Mouse (Mus musculus): ENCODE measurements at regions not wholly inside any gene's neighbourhood (a gene's known extent, or its start where the extent isn't known, plus 50 kb on each side); places are given as distances from the start of the nearest gene placed in this dataset.

DNA sequence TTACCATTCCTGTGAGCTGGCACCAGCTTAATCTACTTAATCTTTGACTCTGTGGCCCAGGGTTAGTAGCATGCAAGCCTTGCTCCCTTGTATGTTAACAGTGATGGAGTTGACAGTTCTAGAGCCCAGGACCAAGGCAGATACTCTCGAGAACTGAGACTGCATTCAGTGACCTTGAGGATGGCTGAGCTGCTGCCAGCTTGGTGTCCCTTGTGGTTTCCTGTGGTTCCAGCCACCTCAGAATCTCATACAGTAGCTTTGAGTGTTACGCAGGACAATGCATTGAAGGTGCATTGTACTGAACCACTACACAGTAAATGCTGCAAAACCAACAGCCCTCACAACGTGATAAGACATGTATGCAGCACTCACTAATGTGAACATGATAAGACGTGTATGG is 90.6 kb downstream of the Zfp706 start:
- no peak overlapping the region for H3K9ac ChIP-seq
- H3K4me1 ChIP-seq (replicated peaks): peaks cover 4% of the 10 kb centered on the region
- H3K27me3 ChIP-seq: no peaks in the 10 kb centered on the region
- no peak overlapping the region for H3K4me3 ChIP-seq (replicated peaks)
- H3K27ac ChIP-seq (replicated peaks): no peak overlapping the region
- no peaks in the 10 kb centered on the region for H3K36me3 ChIP-seq (replicated peaks)
- H3K9me3 ChIP-seq (replicated peaks): no peaks in the 10 kb centered on the region
- no peak for ATAC-seq (ENCODE audit: insufficient read depth)
- 31% methylated on average over 4 of the region's 4 CpGs for WGBS (ENCODE audit: insufficient replicate concordance)
- no peak overlapping the region for H3K4me2 ChIP-seq

DNA sequence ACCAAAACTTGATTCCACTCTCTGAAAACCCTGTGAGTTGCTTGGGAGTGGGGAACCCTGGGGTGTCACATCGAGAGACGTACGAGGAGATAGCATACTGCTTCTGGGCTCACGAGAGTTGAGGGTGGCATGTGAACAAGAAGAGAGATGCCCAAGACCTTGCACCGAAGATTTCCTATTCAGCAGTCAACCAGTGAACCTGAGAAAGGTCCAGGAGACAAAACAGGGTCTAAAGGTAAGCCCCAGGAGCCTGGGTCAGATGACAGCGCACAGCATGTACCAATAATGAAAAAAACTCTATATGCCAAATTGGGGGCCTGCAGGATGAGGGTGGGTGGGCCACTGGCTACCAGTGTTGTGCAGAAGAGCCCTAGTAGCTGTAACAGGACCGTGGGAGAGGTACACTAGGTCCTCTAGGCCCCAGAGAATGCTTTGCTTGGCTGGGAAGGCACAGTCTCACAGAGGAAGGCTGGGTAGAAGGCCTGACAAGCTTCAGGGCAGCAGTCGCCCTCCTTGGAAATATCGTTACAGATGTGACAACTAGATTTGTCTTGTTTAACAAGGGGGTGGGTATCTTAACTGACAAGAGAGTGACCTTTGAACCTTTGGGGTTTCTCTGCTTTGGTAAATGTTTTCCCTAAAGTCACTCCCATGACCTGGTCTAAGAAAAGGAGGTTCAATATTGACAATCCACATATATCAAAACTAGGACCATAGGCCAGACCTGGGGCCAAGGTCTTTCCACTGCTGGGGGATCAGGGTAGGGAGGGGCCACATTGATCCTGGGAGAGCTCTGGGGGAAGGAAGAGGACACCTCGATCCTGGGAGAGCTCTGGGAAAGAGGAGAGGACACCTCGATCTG is 93.1 kb downstream of the Zfp706 start:
- H3K27ac ChIP-seq (replicated peaks): peak overlapping the region; percentile 41; the same call in 1 of the 2 replicates
- no peaks in the 10 kb centered on the region for H3K9me3 ChIP-seq (replicated peaks)
- peak; percentile 75 for ATAC-seq (ENCODE audit: insufficient read depth)
- H3K4me3 ChIP-seq (replicated peaks): no peak overlapping the region
- WGBS (ENCODE audit: insufficient replicate concordance): 63% methylated on average over 11 of the region's 11 CpGs
- no peak overlapping the region for H3K9ac ChIP-seq
- no peaks in the 10 kb centered on the region for H3K36me3 ChIP-seq (replicated peaks)
- H3K27me3 ChIP-seq: no peaks in the 10 kb centered on the region
- H3K4me2 ChIP-seq: no peak overlapping the region
- peaks cover 13% of the 10 kb centered on the region for H3K4me1 ChIP-seq (replicated peaks)

GRCm38 (mm10) chr15:36913308-36913707 is 94.3 kb downstream of the Zfp706 start:
- Histone ChIP-seq H3K27me3 (no peaks in the 10 kb centered on the region), H3K36me3 (replicated peaks) (no peaks in the 10 kb centered on the region), H3K27ac (replicated peaks) (no peak overlapping the region), H3K9me3 (replicated peaks) (no peaks in the 10 kb centered on the region), H3K9ac (no peak overlapping the region), H3K4me1 (replicated peaks) (peaks cover 12% of the 10 kb centered on the region), H3K4me2 (no peak overlapping the region), H3K4me3 (replicated peaks) (no peak overlapping the region)
- no peak for ATAC-seq (ENCODE audit: insufficient read depth)
- WGBS (ENCODE audit: insufficient replicate concordance): 70% methylated on average over 7 of the region's 7 CpGs

GRCm38 (mm10) chr15:36910272-36910671 is 97.3 kb downstream of the Zfp706 start:
- Histone ChIP-seq H3K4me1 (replicated peaks) (peaks cover 18% of the 10 kb centered on the region), H3K27me3 (no peaks in the 10 kb centered on the region), H3K4me2 (no peak overlapping the region), H3K4me3 (replicated peaks) (no peak overlapping the region), H3K9me3 (replicated peaks) (no peaks in the 10 kb centered on the region), H3K9ac (no peak overlapping the region), H3K36me3 (replicated peaks) (no peaks in the 10 kb centered on the region), H3K27ac (replicated peaks) (no peak overlapping the region)
- ATAC-seq (ENCODE audit: insufficient read depth): no peak
- 44% methylated on average over 2 of the region's 2 CpGs for WGBS (ENCODE audit: insufficient replicate concordance)

DNA sequence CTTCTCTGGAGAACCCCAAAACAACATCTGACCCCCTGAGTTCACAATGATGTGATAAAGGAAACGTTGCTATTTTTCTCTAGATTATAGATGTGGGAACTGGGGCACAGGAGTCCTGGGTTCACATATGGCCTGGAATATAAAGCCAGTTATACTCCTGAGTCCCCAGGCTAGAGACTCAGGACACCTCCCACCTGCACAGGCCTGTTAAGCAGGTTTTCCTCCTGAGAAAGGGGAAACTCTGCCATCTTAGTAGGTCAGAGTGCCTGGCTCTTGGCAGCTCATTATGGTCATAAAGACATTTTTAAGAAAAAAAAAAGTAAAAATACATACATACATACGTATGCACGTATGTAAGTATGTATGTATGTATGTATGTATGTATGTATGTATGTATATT is 98.1 kb downstream of the Zfp706 start:
- Histone ChIP-seq H3K27ac (replicated peaks) (no peak overlapping the region), H3K9me3 (replicated peaks) (no peaks in the 10 kb centered on the region), H3K4me2 (no peak overlapping the region), H3K27me3 (no peaks in the 10 kb centered on the region), H3K4me3 (replicated peaks) (no peak overlapping the region), H3K9ac (no peak overlapping the region), H3K4me1 (replicated peaks) (peaks cover 18% of the 10 kb centered on the region; the same call in 1 of the 2 replicates), H3K36me3 (replicated peaks) (no peaks in the 10 kb centered on the region)
- 58% methylated on average over 3 of the region's 3 CpGs for WGBS (ENCODE audit: insufficient replicate concordance)
- no peak for ATAC-seq (ENCODE audit: insufficient read depth)

DNA sequence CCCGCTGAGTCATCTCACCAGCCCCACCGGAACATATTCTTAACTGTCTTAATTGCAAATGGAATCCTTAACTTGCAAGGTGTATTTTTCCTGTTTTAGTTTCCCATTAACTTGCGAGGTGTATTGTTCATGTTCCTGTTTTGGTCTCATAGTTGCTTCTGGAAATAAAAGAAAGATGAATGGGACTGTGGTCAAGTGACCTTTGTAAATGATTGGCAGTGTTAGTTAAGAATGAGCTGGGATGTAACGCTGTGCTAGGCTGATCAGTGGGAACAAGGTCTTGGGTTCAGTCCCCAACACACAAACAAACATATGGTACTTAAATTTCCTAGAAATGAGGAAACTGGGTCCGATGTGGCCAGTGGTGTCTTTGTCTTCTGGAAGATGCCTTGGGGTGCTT is 100.8 kb downstream of the Zfp706 start:
- Histone ChIP-seq H3K36me3 (replicated peaks) (no peaks in the 10 kb centered on the region), H3K4me3 (replicated peaks) (no peak overlapping the region), H3K4me1 (replicated peaks) (peaks cover 32% of the 10 kb centered on the region), H3K27ac (replicated peaks) (no peak overlapping the region), H3K4me2 (no peak overlapping the region), H3K9ac (no peak overlapping the region), H3K9me3 (replicated peaks) (no peaks in the 10 kb centered on the region), H3K27me3 (no peaks in the 10 kb centered on the region)
- ATAC-seq (ENCODE audit: insufficient read depth): no peak
- 44% methylated on average over 5 of the region's 5 CpGs for WGBS (ENCODE audit: insufficient replicate concordance)

- Histone ChIP-seq H3K4me1 (replicated peaks) (peaks cover 35% of the 10 kb centered on the region), H3K27me3 (no peaks in the 10 kb centered on the region), H3K9ac (no peak overlapping the region), H3K4me3 (replicated peaks) (no peak overlapping the region), H3K4me2 (no peak overlapping the region), H3K36me3 (replicated peaks) (no peaks in the 10 kb centered on the region), H3K9me3 (replicated peaks) (no peaks in the 10 kb centered on the region), H3K27ac (replicated peaks) (no peak overlapping the region)
- WGBS (ENCODE audit: insufficient replicate concordance): 24% methylated on average over 3 of the region's 3 CpGs
- ATAC-seq (ENCODE audit: insufficient read depth): no peak
Measured at GRCm38 (mm10) chr15:36906052-36906451, 101.5 kb downstream of the Zfp706 start.

GRCm38 (mm10) chr15:36903922-36904321 is 103.7 kb downstream of the Zfp706 start:
- H3K9me3 ChIP-seq (replicated peaks): no peaks in the 10 kb centered on the region
- H3K9ac ChIP-seq: no peak overlapping the region
- no peak overlapping the region for H3K4me3 ChIP-seq (replicated peaks)
- peaks cover 46% of the 10 kb centered on the region for H3K4me1 ChIP-seq (replicated peaks)
- no peak for ATAC-seq (ENCODE audit: insufficient read depth)
- H3K27ac ChIP-seq (replicated peaks): no peak overlapping the region
- 52% methylated on average over 5 of the region's 5 CpGs for WGBS (ENCODE audit: insufficient replicate concordance)
- no peaks in the 10 kb centered on the region for H3K36me3 ChIP-seq (replicated peaks)
- H3K4me2 ChIP-seq: no peak overlapping the region
- no peaks in the 10 kb centered on the region for H3K27me3 ChIP-seq

DNA sequence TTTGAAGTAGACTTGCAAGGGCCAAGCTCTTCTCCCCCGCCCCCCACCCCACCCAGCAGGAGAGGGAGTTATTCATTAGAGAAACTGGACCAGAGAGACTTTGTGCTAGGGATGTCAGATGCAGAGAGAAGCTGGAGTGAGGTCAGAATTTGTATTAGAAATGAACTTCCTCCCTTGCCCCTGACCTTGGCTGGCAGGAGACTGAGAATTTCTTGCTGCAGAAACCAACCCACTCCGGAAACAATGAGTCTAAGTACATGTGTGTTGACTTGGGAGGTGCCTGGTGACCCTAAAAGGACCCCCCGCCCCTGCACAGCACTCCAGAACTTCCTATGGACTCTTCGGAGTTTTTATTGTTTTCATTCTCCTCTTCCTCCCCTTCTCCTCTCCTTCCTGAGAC is 104.3 kb downstream of the Zfp706 start:
- no peak overlapping the region for H3K27ac ChIP-seq (replicated peaks)
- 6% methylated on average over 4 of the region's 4 CpGs for WGBS (ENCODE audit: insufficient replicate concordance)
- H3K4me2 ChIP-seq: no peak overlapping the region
- H3K9ac ChIP-seq: no peak overlapping the region
- H3K36me3 ChIP-seq (replicated peaks): no peaks in the 10 kb centered on the region
- ATAC-seq (ENCODE audit: insufficient read depth): no peak
- peaks cover 46% of the 10 kb centered on the region for H3K4me1 ChIP-seq (replicated peaks)
- no peaks in the 10 kb centered on the region for H3K9me3 ChIP-seq (replicated peaks)
- no peaks in the 10 kb centered on the region for H3K27me3 ChIP-seq
- no peak overlapping the region for H3K4me3 ChIP-seq (replicated peaks)

DNA sequence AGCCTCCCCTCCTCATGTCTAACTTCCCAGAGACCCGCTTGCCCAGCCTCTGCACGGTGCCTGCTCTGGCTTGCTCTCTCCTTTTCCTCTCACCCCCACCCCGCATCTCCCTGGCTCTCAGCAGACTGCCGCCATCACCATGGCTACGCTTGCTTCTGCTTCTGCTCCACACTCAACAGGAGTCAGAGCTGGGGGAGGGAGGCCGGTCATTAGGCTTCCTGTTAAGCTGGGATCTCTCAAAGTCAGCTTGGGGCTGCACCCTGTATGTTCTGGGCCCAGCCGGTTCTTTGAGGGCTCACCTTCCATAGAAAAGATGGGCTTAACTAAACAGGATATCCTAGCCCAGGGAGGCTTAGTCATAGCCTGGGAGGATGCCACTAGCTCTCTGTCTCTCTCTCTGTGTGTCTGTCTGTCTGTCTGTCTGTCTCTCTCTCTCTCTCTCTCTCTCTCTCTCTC is 105.7 kb downstream of the Zfp706 start:
- H3K36me3 ChIP-seq (replicated peaks): no peaks in the 10 kb centered on the region
- peak; percentile 51 for ATAC-seq (ENCODE audit: insufficient read depth)
- no peak overlapping the region for H3K4me3 ChIP-seq (replicated peaks)
- H3K27ac ChIP-seq (replicated peaks): no peak overlapping the region
- no peaks in the 10 kb centered on the region for H3K27me3 ChIP-seq
- no peaks in the 10 kb centered on the region for H3K9me3 ChIP-seq (replicated peaks)
- H3K4me1 ChIP-seq (replicated peaks): peaks cover 37% of the 10 kb centered on the region
- WGBS (ENCODE audit: insufficient replicate concordance): 13% methylated on average over 7 of the region's 7 CpGs
- H3K4me2 ChIP-seq: no peak overlapping the region
- no peak overlapping the region for H3K9ac ChIP-seq

DNA sequence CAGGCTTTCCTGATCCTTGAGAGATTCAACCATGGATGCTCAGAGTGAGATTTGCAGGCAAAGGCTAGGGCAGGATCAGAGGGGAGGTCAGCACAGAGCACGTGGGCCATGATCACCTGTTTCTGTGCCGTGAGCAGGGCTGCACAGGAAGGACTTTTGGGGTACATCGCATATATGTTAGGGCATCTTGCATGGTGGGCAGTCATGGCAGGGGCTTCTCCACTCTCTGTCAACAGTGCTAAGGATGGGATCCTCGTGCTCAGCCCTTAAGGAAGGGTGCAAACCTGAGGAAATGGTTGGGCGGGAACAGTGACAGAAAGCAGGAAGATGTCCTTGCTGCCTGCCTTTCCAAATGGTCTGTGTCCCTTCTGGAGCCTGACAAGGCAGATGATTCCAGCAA is 106.2 kb downstream of the Zfp706 start:
- Histone ChIP-seq H3K27me3 (no peaks in the 10 kb centered on the region), H3K4me3 (replicated peaks) (no peak overlapping the region), H3K4me1 (replicated peaks) (peaks cover 36% of the 10 kb centered on the region), H3K4me2 (no peak overlapping the region), H3K36me3 (replicated peaks) (no peaks in the 10 kb centered on the region), H3K9me3 (replicated peaks) (no peaks in the 10 kb centered on the region), H3K27ac (replicated peaks) (no peak overlapping the region), H3K9ac (no peak overlapping the region)
- WGBS (ENCODE audit: insufficient replicate concordance): 47% methylated on average over 5 of the region's 5 CpGs
- no peak for ATAC-seq (ENCODE audit: insufficient read depth)

GRCm38 (mm10) chr15:36900940-36901339 is 106.6 kb downstream of the Zfp706 start:
- ATAC-seq (ENCODE audit: insufficient read depth): no peak
- Histone ChIP-seq H3K27me3 (no peaks in the 10 kb centered on the region), H3K4me1 (replicated peaks) (peaks cover 36% of the 10 kb centered on the region), H3K4me2 (no peak overlapping the region), H3K9me3 (replicated peaks) (no peaks in the 10 kb centered on the region), H3K4me3 (replicated peaks) (no peak overlapping the region), H3K27ac (replicated peaks) (no peak overlapping the region), H3K9ac (no peak overlapping the region), H3K36me3 (replicated peaks) (no peaks in the 10 kb centered on the region)
- WGBS (ENCODE audit: insufficient replicate concordance): 61% methylated on average over 2 of the region's 2 CpGs

Data from liver, embryonic 15.5 days (tissue).